Mouse (Mus musculus): ENCODE data around the gene Gm3005. TPM values are rescaled to one million over a fixed set of nuclear protein-coding genes. Genes with fewer than 3 reads are reported as not detected.
"Not testable (repeated sequence)": the region's sequence is repeated elsewhere in the genome, so short reads cannot be mapped to it uniquely, and the experiment has no call there.

The Gm3005 gene
- total RNA-seq (2018; cell fraction: chromatin; rRNA removed), result not detected
- not detected for total RNA-seq (2018; cell fraction: cytosol; rRNA removed)
- not detected for total RNA-seq (2018; cell fraction: nucleus; rRNA removed)
- not detected in 3 replicates for polyA plus RNA-seq (2018)

- H3K79me2 ChIP-seq (ENCODE audit: inconsistent target); H3K4me3 ChIP-seq (ENCODE audit: inconsistent target); H3K27ac ChIP-seq; H3K36me3 ChIP-seq (ENCODE audit: inconsistent target): not testable (repeated sequence)
- WGBS (ENCODE audit: missing documents), result no CpG with 5 or more reads among the region's 2 CpGs
Measured at GRCm38 (mm10) chr14:3427803-3428202, at the start of gene Gm3005. Gm3005 (plus strand) TSS chr14:3428103.

GRCm38 (mm10) chr14:3394793-3395192 lies 33.1 kb upstream of the Gm3005 start, which contains the start of gene Gm10413:
Gm10413 (plus strand) TSS chr14:3395093.
- H3K27ac ChIP-seq; H3K36me3 ChIP-seq (ENCODE audit: inconsistent target): not testable (repeated sequence)
- WGBS (ENCODE audit: missing documents), result no CpG with 5 or more reads among the region's 2 CpGs

GRCm38 (mm10) chr14:3412314-3412713 lies 15.6 kb upstream of the Gm3005 start, which contains the start of gene Gm10409:
Gm10409 (plus strand) TSS chr14:3412614.
- not testable (repeated sequence) for H3K36me3 ChIP-seq (ENCODE audit: inconsistent target); H3K27ac ChIP-seq; H3K4me3 ChIP-seq (ENCODE audit: inconsistent target); H3K79me2 ChIP-seq (ENCODE audit: inconsistent target)
- WGBS (ENCODE audit: missing documents), result no CpG with 5 or more reads among the region's 32 CpGs

More at GRCm38 (mm10) chr14:3394793-3395192, 33.1 kb upstream of the Gm3005 start, which contains the start of gene Gm10413:
- H3K79me2 ChIP-seq (ENCODE audit: inconsistent target); H3K4me3 ChIP-seq (ENCODE audit: inconsistent target): not testable (repeated sequence)

- not testable (repeated sequence) for H3K4me3 ChIP-seq (ENCODE audit: inconsistent target); H3K36me3 ChIP-seq (ENCODE audit: inconsistent target); H3K27ac ChIP-seq; H3K79me2 ChIP-seq (ENCODE audit: inconsistent target)
- WGBS (ENCODE audit: missing documents), result no CpG with 5 or more reads among the region's 3 CpGs
Measured at GRCm38 (mm10) chr14:3449079-3449478, 21.2 kb downstream of the Gm3005 start, which contains the start of gene Gm10408. Gm10408 (plus strand) TSS chr14:3449379.

GRCm38 (mm10) chr14:3634212-3634611 lies 206.3 kb downstream of the Gm3005 start, which contains the start of gene Gm3012:
Gm3012 (plus strand) TSS chr14:3634512.
- not testable (repeated sequence) for H3K27ac ChIP-seq; H3K36me3 ChIP-seq (ENCODE audit: inconsistent target); H3K79me2 ChIP-seq (ENCODE audit: inconsistent target); H3K4me3 ChIP-seq (ENCODE audit: inconsistent target)
- no CpG with 5 or more reads among the region's 2 CpGs for WGBS (ENCODE audit: missing documents)

Other genes with a start within 250 kb of the Gm3005 start
- gene Gm5795, start 239.8 kb upstream of the Gm3005 start, polyA plus RNA-seq (2018), result not detected in 3 replicates
- not detected in 3 replicates for gene D830030K20Rik, start 219.6 kb upstream of the Gm3005 start, polyA plus RNA-seq (2018)
- gene Gm2956, start 95.5 kb upstream of the Gm3005 start, polyA plus RNA-seq (2018), result not detected in 3 replicates
- not detected in 3 replicates for gene Gm10413, start 33.0 kb upstream of the Gm3005 start, polyA plus RNA-seq (2018)
- gene Gm10409, start 15.5 kb upstream of the Gm3005 start, polyA plus RNA-seq (2018), result not detected in 3 replicates
- gene Gm10408, start 21.3 kb downstream of the Gm3005 start, polyA plus RNA-seq (2018), result not detected in 3 replicates
- gene Gm3012, start 206.4 kb downstream of the Gm3005 start, polyA plus RNA-seq (2018), result not detected in 3 replicates
- gene Gm3020, start 223.9 kb downstream of the Gm3005 start, polyA plus RNA-seq (2018), result not detected in 3 replicates

Measured in macrophage (primary cell).